Mouse (Mus musculus) myocyte (in vitro differentiated cells): ENCODE measurements around the gene Zfp473. TPM values are rescaled to one million over a fixed set of nuclear protein-coding genes. Genes with fewer than 3 reads are reported as not detected.

Source experiments
- H3K27me3 ChIP-seq: one replicate; pipeline ENCODE4 v1.6.1; 2011; ENCODE audit not compliant: control insufficient read depth, insufficient read depth, insufficient read length
- H3K36me3 ChIP-seq: one replicate; pipeline ENCODE4 v1.6.1; 2011; ENCODE audit not compliant: control insufficient read depth, insufficient read depth
- H3K4me2 ChIP-seq: one replicate; pipeline ENCODE4 v1.6.1; 2011; ENCODE audit warnings: low read depth, control low read depth
- H3K4me3 ChIP-seq: one replicate; pipeline ENCODE4 v1.5.1; 2011; ENCODE audit warnings: mild to moderate bottlenecking, control low read depth, moderate library complexity
- H3K79me2 ChIP-seq: one replicate; pipeline ENCODE4 v1.6.1; 2011; ENCODE audit not compliant: control insufficient read depth, insufficient read depth
- H3ac ChIP-seq: one replicate; pipeline ENCODE4 v1.6.1; 2011; ENCODE audit not compliant: control insufficient read depth, insufficient read length
- CEBPB ChIP-seq: IDR thresholded peaks from 2 replicates; pipeline ENCODE4 v1.6.1; 2011; ENCODE audit warnings: mild to moderate bottlenecking, moderate library complexity; ENCODE audit not compliant: poor library complexity, insufficient read depth, severe bottlenecking
- E2F4 ChIP-seq: IDR thresholded peaks from one replicate; pipeline ENCODE4 v1.6.1; 2011; ENCODE audit warnings: mild to moderate bottlenecking, control low read depth, moderate library complexity; ENCODE audit not compliant: insufficient read depth
- MAX ChIP-seq: IDR thresholded peaks from one replicate; pipeline ENCODE4 v1.6.1; 2011; ENCODE audit warnings: low read depth, mild to moderate bottlenecking, control low read depth
- MYOD1 ChIP-seq, 3 experiments: IDR thresholded peaks; one replicate each; pipeline ENCODE4 v1.6.1; 2011; ENCODE audit warnings: control low read depth in 2 of 3, low read depth in 2 of 3, mild to moderate bottlenecking in 2 of 3, moderate library complexity in 1 of 3; ENCODE audit not compliant: insufficient read length in 2 of 3, control insufficient read depth in 1 of 3
- MYOG ChIP-seq, 3 experiments: IDR thresholded peaks; one replicate each; pipeline ENCODE4 v1.6.1; 2011; ENCODE audit warnings: control low read depth in 2 of 3, low read depth in 2 of 3, mild to moderate bottlenecking in 2 of 3; ENCODE audit not compliant: insufficient read length in 2 of 3, control insufficient read depth in 1 of 3, insufficient read depth in 1 of 3
- POLR2A ChIP-seq: IDR thresholded peaks from one replicate; pipeline ENCODE4 v1.6.1; 2011; ENCODE audit warnings: low read depth, mild to moderate bottlenecking, control low read depth, moderate library complexity; ENCODE audit not compliant: insufficient read length
- POLR2AphosphoS2 ChIP-seq: IDR thresholded peaks from one replicate; pipeline ENCODE4 v1.6.1; 2011; ENCODE audit warnings: low read depth, control low read depth; ENCODE audit not compliant: insufficient read length
- REST ChIP-seq: IDR thresholded peaks from one replicate; pipeline ENCODE4 v1.6.1; 2011; ENCODE audit warnings: mild to moderate bottlenecking, control low read depth, moderate library complexity; ENCODE audit not compliant: insufficient read depth, insufficient read length
- SRF ChIP-seq: IDR thresholded peaks from one replicate; pipeline ENCODE4 v1.6.1; 2011; ENCODE audit warnings: low read depth; ENCODE audit not compliant: control insufficient read depth, insufficient read length
- TCF12 ChIP-seq: IDR thresholded peaks from one replicate; pipeline ENCODE4 v1.6.1; 2011; ENCODE audit warnings: mild to moderate bottlenecking, control low read depth; ENCODE audit not compliant: poor library complexity, insufficient read depth, severe bottlenecking
- TCF3 ChIP-seq: IDR thresholded peaks from one replicate; pipeline ENCODE4 v1.6.1; 2011; ENCODE audit warnings: low read depth, control low read depth; ENCODE audit not compliant: insufficient read length
- USF1 ChIP-seq: IDR thresholded peaks from one replicate; pipeline ENCODE4 v1.6.1; 2011; ENCODE audit warnings: low read depth, mild to moderate bottlenecking, control low read depth, moderate library complexity
- polyA plus RNA-seq: library from polyadenylated mRNA; unstranded; fragments of >200 nt; fragmentation: generic; extraction: Trizol; gene quantifications from one replicate; pipeline ENCODE4 v1.2.1, GENCODE M21; 2012; ENCODE audit warnings: missing spikeins

Zfp473 gene
- polyA plus RNA-seq, 1 experiment, result 0.12 TPM

DNA sequence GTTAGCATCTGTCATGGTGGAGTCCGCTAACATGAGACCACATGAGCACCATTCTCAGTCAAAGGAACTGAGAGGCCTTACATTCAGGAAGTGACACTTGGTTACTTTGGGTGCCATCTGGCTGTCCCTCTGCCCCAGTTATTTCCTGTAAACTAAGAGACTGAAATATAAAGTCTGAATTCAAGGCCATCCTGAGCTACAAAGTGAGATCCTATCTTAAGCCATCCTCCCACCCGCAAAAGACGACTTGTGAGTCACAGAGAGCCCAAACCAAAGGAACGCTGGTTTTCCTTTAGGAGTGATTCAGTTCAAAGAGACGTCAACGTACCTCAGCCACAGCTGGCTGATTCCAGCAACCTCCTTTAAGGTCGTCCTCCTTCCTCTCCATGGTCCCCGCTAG is 9.5 kb downstream of the Zfp473 start:
- H3K4me3 ChIP-seq, result no peak overlapping the region
- H3K36me3 ChIP-seq, result no peaks in the 10 kb centered on the region
- no peak for TF ChIP-seq REST
- TF ChIP-seq MAX, result no peak
- no peak for TF ChIP-seq E2F4
- TF ChIP-seq TCF12, result no peak
- TF ChIP-seq SRF, result no peak
- no peak for TF ChIP-seq USF1
- TF ChIP-seq CEBPB, result no peak
- no peak for TF ChIP-seq MYOD1 (IDR thresholded peaks at IDR 0.05; ENCODE audit: control insufficient read depth in 1 of 3, insufficient read length in 2 of 3, low read depth in 2 of 3)
- TF ChIP-seq POLR2A, result no peak
- no peak for TF ChIP-seq TCF3
- no peak for TF ChIP-seq POLR2AphosphoS2
- no peak for TF ChIP-seq MYOG (IDR thresholded peaks at IDR 0.05; ENCODE audit: control insufficient read depth in 1 of 3, insufficient read depth in 1 of 3, insufficient read length in 2 of 3, low read depth in 2 of 3)

GRCm38 (mm10) chr7:44733723-44734122 is 17.1 kb downstream of the Zfp473 start:
- Histone ChIP-seq H3ac (no peak overlapping the region), H3K4me2 (no peak overlapping the region), H3K36me3 (no peaks in the 10 kb centered on the region), H3K79me2 (no peaks in the 10 kb centered on the region), H3K27me3 (no peaks in the 10 kb centered on the region), H3K4me3 (no peak overlapping the region)
- TF ChIP-seq E2F4, result no peak

More for the DNA sequence above, 9.5 kb downstream of the Zfp473 start:
- Histone ChIP-seq H3K4me2 (peak overlapping the region; percentile 30), H3K79me2 (no peaks in the 10 kb centered on the region), H3ac (no peak overlapping the region), H3K27me3 (no peaks in the 10 kb centered on the region)

DNA sequence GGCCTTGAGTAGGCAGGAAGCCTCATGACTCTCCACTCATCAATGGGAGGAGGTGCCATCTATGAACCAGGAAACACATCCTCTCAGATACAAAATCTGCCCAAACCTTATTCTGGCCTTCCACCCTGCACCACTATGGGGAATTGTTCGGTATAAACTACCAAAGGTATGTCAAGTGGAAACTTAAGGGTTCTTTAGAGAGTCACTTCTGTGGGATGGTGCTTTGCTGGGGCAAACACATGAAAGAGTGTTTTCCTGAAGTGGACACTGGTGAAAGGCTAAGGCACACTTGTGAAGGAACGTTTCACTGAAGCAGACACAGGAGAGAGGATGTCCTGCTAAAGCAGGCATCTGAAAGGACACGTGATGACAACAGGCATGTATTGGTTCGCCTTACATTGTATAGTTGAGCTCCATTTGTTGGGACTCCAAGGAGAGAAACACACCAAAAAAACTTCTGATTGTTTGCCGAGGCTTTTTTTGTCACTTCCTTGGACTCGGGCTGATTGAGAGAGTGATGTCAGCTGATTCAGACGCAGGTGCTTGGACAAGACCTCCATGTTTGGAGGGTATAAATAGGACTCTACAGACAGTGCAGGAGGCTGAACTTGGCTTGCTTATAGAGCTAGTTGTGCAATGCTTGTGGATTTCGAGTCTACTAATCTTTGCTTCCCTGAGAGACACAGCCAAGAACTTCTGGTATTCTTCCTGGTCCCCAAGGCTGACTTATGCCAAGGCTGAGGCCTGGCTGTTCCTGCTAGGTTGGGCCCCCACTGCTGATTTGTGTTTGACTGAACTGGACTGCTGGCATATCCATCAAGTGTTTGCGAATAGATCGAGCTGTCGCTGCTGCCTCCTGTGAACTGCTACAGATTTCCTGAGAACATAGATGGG is 22.5 kb downstream of the Zfp473 start:
- H3K27me3 ChIP-seq, result peaks cover 19% of the 10 kb centered on the region
- no peak overlapping the region for H3K4me3 ChIP-seq
- H3ac ChIP-seq, result no peak overlapping the region
- no peaks in the 10 kb centered on the region for H3K36me3 ChIP-seq
- no peak overlapping the region for H3K4me2 ChIP-seq
- TF ChIP-seq REST, result no peak
- TF ChIP-seq USF1, result no peak
- no peak for TF ChIP-seq POLR2A
- TF ChIP-seq SRF, result no peak
- TF ChIP-seq TCF12, result no peak
- TF ChIP-seq E2F4, result no peak
- TF ChIP-seq MYOD1 (IDR thresholded peaks at IDR 0.05; ENCODE audit: control insufficient read depth in 1 of 3, insufficient read length in 2 of 3, low read depth in 2 of 3), result no peak
- TF ChIP-seq POLR2AphosphoS2, result no peak
- TF ChIP-seq MYOG (IDR thresholded peaks at IDR 0.05; ENCODE audit: control insufficient read depth in 1 of 3, insufficient read depth in 1 of 3, insufficient read length in 2 of 3, low read depth in 2 of 3), result no peak
- TF ChIP-seq TCF3, result no peak
- no peak for TF ChIP-seq MAX
- TF ChIP-seq CEBPB, result no peak
- no peaks in the 10 kb centered on the region for H3K79me2 ChIP-seq

DNA sequence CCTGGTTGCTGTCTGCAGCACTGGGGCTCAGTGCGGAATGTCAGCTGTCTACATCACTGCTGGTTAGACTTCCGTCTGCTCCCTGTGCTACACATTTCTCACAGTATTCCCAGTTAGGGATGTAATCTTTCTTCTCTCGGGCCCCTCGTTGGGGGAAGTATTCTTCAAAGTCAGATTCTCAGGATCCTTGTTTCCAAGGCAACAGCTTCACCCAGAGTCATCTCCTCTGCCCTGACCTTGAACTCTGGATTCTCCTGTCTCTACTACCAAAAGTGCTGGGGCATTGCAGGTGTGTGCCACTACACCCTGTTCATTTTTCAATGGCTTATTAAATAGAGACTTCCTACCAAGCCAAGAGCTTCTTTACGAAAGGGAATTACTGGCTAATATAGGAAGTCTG is 23.7 kb downstream of the Zfp473 start:
- peaks cover 19% of the 10 kb centered on the region for H3K27me3 ChIP-seq
- no peak overlapping the region for H3K4me3 ChIP-seq
- H3K4me2 ChIP-seq, result no peak overlapping the region
- H3K36me3 ChIP-seq, result no peaks in the 10 kb centered on the region
- no peaks in the 10 kb centered on the region for H3K79me2 ChIP-seq
- no peak for TF ChIP-seq POLR2A
- TF ChIP-seq MYOD1 (IDR thresholded peaks at IDR 0.05; ENCODE audit: control insufficient read depth in 1 of 3, insufficient read length in 2 of 3, low read depth in 2 of 3), result no peak
- no peak for TF ChIP-seq MYOG (IDR thresholded peaks at IDR 0.05; ENCODE audit: control insufficient read depth in 1 of 3, insufficient read depth in 1 of 3, insufficient read length in 2 of 3, low read depth in 2 of 3)
- no peak for TF ChIP-seq USF1
- no peak for TF ChIP-seq CEBPB
- no peak for TF ChIP-seq TCF3
- TF ChIP-seq MAX, result no peak
- no peak for TF ChIP-seq E2F4
- no peak overlapping the region for H3ac ChIP-seq

GRCm38 (mm10) chr7:44726343-44726742 is 24.5 kb downstream of the Zfp473 start:
- H3K36me3 ChIP-seq, result no peaks in the 10 kb centered on the region
- H3K79me2 ChIP-seq, result no peaks in the 10 kb centered on the region
- TF ChIP-seq TCF3 (no peak), SRF (no peak), CEBPB (no peak), USF1 (no peak), E2F4 (no peak), MYOG (IDR thresholded peaks at IDR 0.05; ENCODE audit: control insufficient read depth in 1 of 3, insufficient read depth in 1 of 3, insufficient read length in 2 of 3, low read depth in 2 of 3) (no peak), TCF12 (no peak), POLR2AphosphoS2 (no peak), POLR2A (no peak), MAX (no peak), MYOD1 (IDR thresholded peaks at IDR 0.05; ENCODE audit: control insufficient read depth in 1 of 3, insufficient read length in 2 of 3, low read depth in 2 of 3) (no peak), REST (no peak)
- H3K4me3 ChIP-seq, result no peak overlapping the region
- peaks cover 19% of the 10 kb centered on the region for H3K27me3 ChIP-seq
- H3ac ChIP-seq, result no peak overlapping the region
- H3K4me2 ChIP-seq, result no peak overlapping the region
